ENCODE assay signal across 10 mouse cellular contexts in genomic region chr17:47748791-47749553, GRCm38 (mm10). TPM values are rescaled to one million over a fixed set of nuclear protein-coding genes. Genes with fewer than 3 reads are reported as not detected.
DNase-seq lines count a peak whose midpoint lies in the region; ATAC-seq and TF ChIP-seq lines count a peak whose summit lies in the region.
"Had no signal": no experiment of that assay in that cellular context is flagged by ENCODE, and none has a peak within 500 bp of the region (broad histone marks: within the 10 kb centered on the region; RNA-seq: fewer than 3 reads in every experiment).

No protein-coding gene starts in this region.

- no peak for TF ChIP-seq CTCF in lung, postnatal 0 days (IDR thresholded peaks at IDR 0.05)
- no peak for TF ChIP-seq CTCF in thymus, adult 2 months (IDR thresholded peaks at IDR 0.05; ENCODE audit: borderline replicate concordance, control insufficient read depth, extremely low read depth, insufficient read depth, low read length, poor library complexity)

- H3K4me2 ChIP-seq in hindbrain, embryonic 13.5 days = no peak overlapping the region
- no peak overlapping the region for H3K4me2 ChIP-seq in hindbrain, embryonic 11.5 days (replicated peaks; ENCODE audit: low read depth, low read length)
- H3K4me2 ChIP-seq in lung, postnatal 0 days (replicated peaks; ENCODE audit: low read depth, low read length) = no peak overlapping the region

- ATAC-seq in hindbrain, embryonic 13.5 days (ENCODE audit: low FRiP score) = no peak
- ATAC-seq in hindbrain, embryonic 11.5 days (ENCODE audit: low FRiP score) = no peak
- peak; percentile 90 for ATAC-seq in lung, postnatal 0 days

- H3K27ac ChIP-seq in hindbrain, embryonic 13.5 days = no peak overlapping the region
- no peak overlapping the region for H3K27ac ChIP-seq in hindbrain, embryonic 11.5 days (ENCODE audit: low read depth, low read length)
- peak overlapping the region; percentile 45 for H3K27ac ChIP-seq in brown adipose tissue, adult 24 weeks (replicated peaks; ENCODE audit: low read depth, low read length)
- peak overlapping the region; percentile 48 for H3K27ac ChIP-seq in lung, postnatal 0 days (ENCODE audit: low read length)
- H3K27ac ChIP-seq in thymus, adult 2 months (ENCODE audit: control insufficient read depth, insufficient read depth, low read length) = no peak overlapping the region

- no peak for DNase-seq in hindbrain, embryonic 11.5 days (ENCODE audit: low spot score)
- peak; percentile 46 to 61 for DNase-seq in heart, postnatal 14 days
- peak; percentile 82 for DNase-seq in lung, postnatal 0 days (ENCODE audit: low spot score)
- no peak for DNase-seq in thymus, adult 2 months
- DNase-seq in natural killer cell, adult 2 months (ENCODE audit: low spot score in 2 of 2) = no peak
- no peak for DNase-seq in right cerebral cortex, postnatal 25 days
- DNase-seq: thymus, postnatal 25 days had no signal

- no peaks in the 10 kb centered on the region for H3K36me3 ChIP-seq in hindbrain, embryonic 13.5 days
- H3K36me3 ChIP-seq in hindbrain, embryonic 11.5 days (ENCODE audit: control insufficient read depth, insufficient read depth, low read length) = no peaks in the 10 kb centered on the region
- H3K36me3 ChIP-seq in lung, postnatal 0 days (ENCODE audit: insufficient read depth, low read length) = no peaks in the 10 kb centered on the region
- H3K36me3 ChIP-seq in thymus, adult 2 months (ENCODE audit: control insufficient read depth, insufficient read depth, low read length) = no peaks in the 10 kb centered on the region

- no peak overlapping the region for H3K4me3 ChIP-seq in hindbrain, embryonic 13.5 days
- no peak overlapping the region for H3K4me3 ChIP-seq in hindbrain, embryonic 11.5 days (ENCODE audit: low read depth, low read length)
- no peak overlapping the region for H3K4me3 ChIP-seq in brown adipose tissue, adult 24 weeks (ENCODE audit: insufficient read depth, low read depth, low read length)
- no peak overlapping the region for H3K4me3 ChIP-seq in lung, postnatal 0 days (ENCODE audit: low read depth, low read length)
- no peak overlapping the region for H3K4me3 ChIP-seq in thymus, adult 2 months (ENCODE audit: control insufficient read depth, insufficient read depth, low read length)

- no peaks in the 10 kb centered on the region for H3K9me3 ChIP-seq in hindbrain, embryonic 13.5 days
- no peaks in the 10 kb centered on the region for H3K9me3 ChIP-seq in hindbrain, embryonic 11.5 days (ENCODE audit: control insufficient read depth, low read length)
- no peaks in the 10 kb centered on the region for H3K9me3 ChIP-seq in lung, postnatal 0 days (ENCODE audit: low read length)

- H3K9ac ChIP-seq in hindbrain, embryonic 13.5 days = peak overlapping the region; percentile 19; the same call in 1 of the 2 replicates
- no peak overlapping the region for H3K9ac ChIP-seq in hindbrain, embryonic 11.5 days (ENCODE audit: low read depth, low read length)
- H3K9ac ChIP-seq in lung, postnatal 0 days (replicated peaks; ENCODE audit: low read depth) = no peak overlapping the region

- TF ChIP-seq EP300 in lung, postnatal 0 days (IDR thresholded peaks at IDR 0.05) = peak; percentile 76

- intact Hi-C loops in heart, postnatal 14 days (cut with DNase I) = no loop called here

- WGBS in hindbrain, embryonic 13.5 days = 79% methylated on average over 14 of the region's 14 CpGs
- 80% methylated on average over 14 of the region's 14 CpGs for WGBS in hindbrain, embryonic 11.5 days
- WGBS in lung, postnatal 0 days = 39% methylated on average over 14 of the region's 14 CpGs
- WGBS in thymus, adult 2 months = 89% methylated on average over 14 of the region's 14 CpGs

- no peaks in the 10 kb centered on the region for H3K27me3 ChIP-seq in hindbrain, embryonic 13.5 days
- H3K27me3 ChIP-seq in hindbrain, embryonic 11.5 days (ENCODE audit: control insufficient read depth, insufficient read depth, low read length) = no peaks in the 10 kb centered on the region
- H3K27me3 ChIP-seq in lung, postnatal 0 days (replicated peaks; ENCODE audit: insufficient read depth, low read length) = no peaks in the 10 kb centered on the region
- H3K27me3 ChIP-seq in thymus, adult 2 months (ENCODE audit: control insufficient read depth, insufficient read depth, low read length) = no peaks in the 10 kb centered on the region

- TF ChIP-seq POLR2A in thymus, adult 2 months (IDR thresholded peaks at IDR 0.05; ENCODE audit: control insufficient read depth, extremely low read depth, insufficient read depth, low read length, poor library complexity) = no peak

- no peaks in the 10 kb centered on the region for H3K4me1 ChIP-seq in hindbrain, embryonic 13.5 days (replicated peaks)
- H3K4me1 ChIP-seq in hindbrain, embryonic 11.5 days (replicated peaks; ENCODE audit: control insufficient read depth, insufficient read depth, low read length) = no peaks in the 10 kb centered on the region
- peaks cover 8% of the 10 kb centered on the region for H3K4me1 ChIP-seq in brown adipose tissue, adult 24 weeks (ENCODE audit: control insufficient read depth, insufficient read depth, insufficient read length, low read length)
- H3K4me1 ChIP-seq in lung, postnatal 0 days (ENCODE audit: insufficient read depth, low read depth, low read length) = 0 out of 2 replicates have a peak, but pooled peaks cover 7% of the 10 kb centered on the region
- H3K4me1 ChIP-seq in thymus, adult 2 months (replicated peaks; ENCODE audit: control insufficient read depth, insufficient read depth, low read length) = no peaks in the 10 kb centered on the region

RNA-seq across cellular contexts. Expression of gene Tfeb, which starts 12.1 kb away (rescaled TPM):
- polyA plus RNA-seq in hindbrain, embryonic 13.5 days (2015; fragmentation: Nextera tagmentation; extraction: Ambion mirVana) = 2.8 and 3.3 TPM in 2 replicates
- 2.5 TPM in 2 replicates for polyA plus RNA-seq in hindbrain, embryonic 11.5 days (2014; fragmentation: Nextera tagmentation; extraction: Ambion mirVana)
- 8.7 and 14.8 TPM in 2 replicates for polyA plus RNA-seq in brown adipose tissue, adult 24 weeks (2012; ENCODE audit: insufficient read depth, insufficient read length, missing spikeins)
- total RNA-seq in heart, postnatal 14 days (2021) = 10 to 100 TPM; 46.8 to 49.3 TPM
- polyA plus RNA-seq in lung, postnatal 0 days (2015; fragmentation: Nextera tagmentation; extraction: Ambion mirVana) = 17.8 and 21.3 TPM in 2 replicates
- 25.3 and 25.5 TPM in 2 replicates for polyA plus RNA-seq in thymus, adult 2 months (2012; rRNA removed)

RNA-seq across cellular contexts. Expression of gene Pgc, which starts 22.3 kb away (rescaled TPM):
- not detected in 2 replicates for polyA plus RNA-seq in hindbrain, embryonic 13.5 days (2015; fragmentation: Nextera tagmentation; extraction: Ambion mirVana)
- polyA plus RNA-seq in hindbrain, embryonic 11.5 days (2014; fragmentation: Nextera tagmentation; extraction: Ambion mirVana) = not detected in 2 replicates
- not detected in 2 replicates for polyA plus RNA-seq in brown adipose tissue, adult 24 weeks (2012; ENCODE audit: insufficient read depth, insufficient read length, missing spikeins)
- total RNA-seq in heart, postnatal 14 days (2021) = not detected
- polyA plus RNA-seq in lung, postnatal 0 days (2015; fragmentation: Nextera tagmentation; extraction: Ambion mirVana) = 22.6 and 25.4 TPM in 2 replicates
- polyA plus RNA-seq in thymus, adult 2 months (2012; rRNA removed) = 4.4 and 6.0 TPM in 2 replicates
- total RNA-seq: common myeloid progenitor, adult 5-6 weeks had no signal

RNA-seq across cellular contexts. Expression of gene Prickle4, which starts 54.4 kb away (rescaled TPM):
- polyA plus RNA-seq in hindbrain, embryonic 13.5 days (2015; fragmentation: Nextera tagmentation; extraction: Ambion mirVana) = 0.43 and 0.52 TPM in 2 replicates
- polyA plus RNA-seq in hindbrain, embryonic 11.5 days (2014; fragmentation: Nextera tagmentation; extraction: Ambion mirVana) = 0.32 and 1.8 TPM in 2 replicates
- polyA plus RNA-seq in brown adipose tissue, adult 24 weeks (2012; ENCODE audit: insufficient read depth, insufficient read length, missing spikeins) = 3.5 and 3.6 TPM in 2 replicates
- 1 to 10 TPM; 3.8 to 5.4 TPM for total RNA-seq in heart, postnatal 14 days (2021)
- polyA plus RNA-seq in lung, postnatal 0 days (2015; fragmentation: Nextera tagmentation; extraction: Ambion mirVana) = 0.94 and 1.9 TPM in 2 replicates
- polyA plus RNA-seq in thymus, adult 2 months (2012; rRNA removed) = 4.0 and 5.5 TPM in 2 replicates

RNA-seq across cellular contexts. Expression of gene Gm21981, which starts 54.7 kb away (rescaled TPM):
- 0.52 and 0.71 TPM in 2 replicates for polyA plus RNA-seq in hindbrain, embryonic 13.5 days (2015; fragmentation: Nextera tagmentation; extraction: Ambion mirVana)
- polyA plus RNA-seq in hindbrain, embryonic 11.5 days (2014; fragmentation: Nextera tagmentation; extraction: Ambion mirVana) = 1.4 and 2.1 TPM in 2 replicates
- 1.3 TPM in 1 of 2 replicates, not detected in the other for polyA plus RNA-seq in brown adipose tissue, adult 24 weeks (2012; ENCODE audit: insufficient read depth, insufficient read length, missing spikeins)
- total RNA-seq in heart, postnatal 14 days (2021) = under 1 TPM; 0.74 to 0.78 TPM
- 0.18 and 0.42 TPM in 2 replicates for polyA plus RNA-seq in lung, postnatal 0 days (2015; fragmentation: Nextera tagmentation; extraction: Ambion mirVana)
- polyA plus RNA-seq in thymus, adult 2 months (2012; rRNA removed) = 1.0 and 1.4 TPM in 2 replicates

Comparison
In these comparisons a context has a peak if more than half of its experiments do, and no peak if none do; other contexts are left out.
1. H3K27ac ChIP-seq: peak in brown adipose tissue, adult 24 weeks (single experiment) and lung, postnatal 0 days (single experiment); none in hindbrain, embryonic 13.5 days (single experiment), hindbrain, embryonic 11.5 days (single experiment) and thymus, adult 2 months (single experiment).
2. DNase-seq: peak in heart, postnatal 14 days (2 of 2) and lung, postnatal 0 days (single experiment); none in hindbrain, embryonic 11.5 days (single experiment), thymus, adult 2 months (single experiment), natural killer cell, adult 2 months (0 of 2) and right cerebral cortex, postnatal 25 days (single experiment).